Mouse (Mus musculus) hindbrain, embryonic 14.5 days (tissue): ENCODE measurements around the gene Itgam. TPM values are rescaled to one million over a fixed set of nuclear protein-coding genes. Genes with fewer than 3 reads are reported as not detected.
"Not testable (repeated sequence)": the region's sequence is repeated elsewhere in the genome, so short reads cannot be mapped to it uniquely, and the experiment has no call there.

Source experiments
- ATAC-seq: fragments of 200-750 bp; cut with Nextera tagmentation; 2 replicates; pipeline ENCODE4 v1.8.0; 2017; ENCODE audit warnings: moderate number of reproducible peaks, mild to moderate bottlenecking, moderate TSS enrichment, moderate library complexity; ENCODE audit not compliant: low FRiP score
- DNase-seq: peaks from one replicate; pipeline ENCODE4 v3.0.0-alpha.2; 2015; ENCODE audit warnings: low spot score
- H3K27ac ChIP-seq: fragments of 300-500 bp; sonication (generic); 2 replicates; pipeline ENCODE4 v1.5.1; 2014; ENCODE audit warnings: mild to moderate bottlenecking, moderate library complexity
- H3K27me3 ChIP-seq: fragments of 300-500 bp; sonication (generic); 2 replicates; pipeline ENCODE4 v1.6.1; 2014; ENCODE audit warnings: mild to moderate bottlenecking, low read length, mixed read lengths; ENCODE audit not compliant: control insufficient read depth, insufficient read depth
- H3K36me3 ChIP-seq: fragments of 300-500 bp; sonication (generic); replicated peaks from 2 replicates; pipeline ENCODE4 v1.6.1; 2014; ENCODE audit not compliant: control insufficient read depth, insufficient read depth
- H3K4me1 ChIP-seq: fragments of 300-500 bp; sonication (generic); replicated peaks from 2 replicates; pipeline ENCODE4 v1.6.1; 2014; ENCODE audit warnings: antibody characterized with exemption, low read length, mixed read lengths; ENCODE audit not compliant: control insufficient read depth, insufficient read depth
- H3K4me2 ChIP-seq: fragments of 300-500 bp; sonication (generic); replicated peaks from 2 replicates; pipeline ENCODE4 v1.6.1; 2014; ENCODE audit warnings: mild to moderate bottlenecking, moderate library complexity
- H3K4me3 ChIP-seq: fragments of 300-500 bp; sonication (generic); replicated peaks from 2 replicates; pipeline ENCODE4 v1.5.1; 2014; ENCODE audit warnings: mild to moderate bottlenecking, low read length
- H3K9ac ChIP-seq: fragments of 300-500 bp; sonication (generic); 2 replicates; pipeline ENCODE4 v1.6.1; 2014
- H3K9me3 ChIP-seq: fragments of 300-500 bp; sonication (generic); 2 replicates; pipeline ENCODE4 v1.6.1; 2016; ENCODE audit warnings: low read length; ENCODE audit not compliant: control insufficient read depth
- WGBS: fragments of 180-500 bp; shearing (Covaris S2); extraction: QIAGEN DNeasy Blood & Tissue Kit; methylation state at CpG from one replicate; pipeline ENCODE4 v1.1.7; 2014; 5-methylcytosine and 5-hydroxymethylcytosine counted together
- polyA plus RNA-seq: library from polyadenylated mRNA; unstranded; fragments of >200 nt; fragmentation: Nextera tagmentation; extraction: Ambion mirVana; gene quantifications from 2 replicates; pipeline ENCODE4 v1.2.1, GENCODE M21; 2014

The Itgam gene
- polyA plus RNA-seq, 1 experiment from 2014 or later = 0.88 TPM

DNA sequence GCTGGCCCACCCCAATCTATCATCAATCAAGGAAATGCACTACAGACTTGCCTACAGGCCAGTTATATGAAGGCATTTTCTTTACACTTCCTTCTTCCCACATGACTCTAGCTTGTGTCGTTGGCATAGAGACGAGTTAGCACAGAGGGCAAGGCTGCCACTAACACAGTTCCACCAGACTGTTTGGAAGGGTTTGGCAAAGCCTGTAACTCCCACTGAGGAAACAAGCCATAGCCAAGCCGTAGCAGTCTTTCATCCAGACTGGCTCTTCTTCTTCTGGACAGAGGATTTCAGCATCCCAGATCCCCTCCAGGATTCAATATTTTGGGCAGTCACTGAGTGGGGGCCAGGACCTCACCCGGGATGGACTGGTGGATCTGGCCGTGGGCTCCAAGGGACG, 77.2 kb downstream of the Itgam start:
- ATAC-seq = no peak
- WGBS = 95% methylated on average over 6 of the region's 6 CpGs
- no peak for DNase-seq
- Histone ChIP-seq H3K27ac (no peak overlapping the region), H3K4me3 (no peak overlapping the region), H3K9me3 (no peaks in the 10 kb centered on the region), H3K36me3 (no peaks in the 10 kb centered on the region), H3K27me3 (no peaks in the 10 kb centered on the region), H3K4me1 (no peaks in the 10 kb centered on the region), H3K4me2 (no peak overlapping the region), H3K9ac (no peak overlapping the region)

- no peak overlapping the region for H3K9ac ChIP-seq
- WGBS = 89% methylated on average over 8 of the region's 8 CpGs
- no peaks in the 10 kb centered on the region for H3K4me1 ChIP-seq
- H3K4me2 ChIP-seq = no peak overlapping the region
- DNase-seq (no peak), ATAC-seq (no peak)
- H3K36me3 ChIP-seq = no peaks in the 10 kb centered on the region
- H3K27ac ChIP-seq = no peak overlapping the region
- no peaks in the 10 kb centered on the region for H3K9me3 ChIP-seq
- H3K27me3 ChIP-seq = no peaks in the 10 kb centered on the region
- no peak overlapping the region for H3K4me3 ChIP-seq
Measured at GRCm38 (mm10) chr7:128150970-128151369, 88.5 kb downstream of the Itgam start.

GRCm38 (mm10) chr7:128154076-128154475, 91.6 kb downstream of the Itgam start, which contains the start of gene Itgad:
Itgad (plus strand) TSS chr7:128154376.
- ATAC-seq (no peak), DNase-seq (no peak)
- Histone ChIP-seq H3K27me3 (no peaks in the 10 kb centered on the region), H3K36me3 (no peaks in the 10 kb centered on the region), H3K27ac (no peak within 1 kb of the TSS), H3K9ac (no peak within 1 kb of the TSS), H3K4me2 (no peak within 1 kb of the TSS), H3K4me3 (no peak within 1 kb of the TSS), H3K9me3 (no peaks in the 10 kb centered on the region), H3K4me1 (no peaks in the 10 kb centered on the region)
- 95% methylated on average over 21 of the region's 21 CpGs for WGBS

DNA sequence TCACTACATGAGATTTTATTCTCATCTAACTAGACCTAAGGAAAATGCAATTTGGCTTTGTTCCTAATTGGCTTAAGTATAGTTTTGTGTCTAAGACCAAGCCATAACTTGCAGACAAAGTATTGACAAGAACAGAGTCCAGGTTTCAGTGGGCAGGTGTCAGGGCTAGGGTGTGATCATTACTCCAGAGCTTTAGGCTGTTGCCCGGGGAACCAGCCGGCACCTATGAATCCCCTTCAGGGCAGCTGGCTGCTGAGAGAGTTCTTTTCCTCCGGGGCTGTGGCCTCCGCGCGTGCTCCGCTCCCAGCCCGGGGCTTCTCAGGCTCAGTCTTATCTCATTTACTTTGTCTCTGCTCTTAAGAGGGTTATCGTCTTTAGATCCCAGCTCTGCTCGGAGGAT, 92.5 kb downstream of the Itgam start:
- no peak overlapping the region for H3K9ac ChIP-seq
- H3K27ac ChIP-seq = no peak overlapping the region
- H3K4me3 ChIP-seq = no peak overlapping the region
- no peaks in the 10 kb centered on the region for H3K4me1 ChIP-seq
- ATAC-seq (no peak), DNase-seq (no peak)
- H3K4me2 ChIP-seq = no peak overlapping the region
- H3K27me3 ChIP-seq = no peaks in the 10 kb centered on the region
- no peaks in the 10 kb centered on the region for H3K36me3 ChIP-seq
- H3K9me3 ChIP-seq = no peaks in the 10 kb centered on the region
- 67% methylated on average over 10 of the region's 10 CpGs for WGBS

DNA sequence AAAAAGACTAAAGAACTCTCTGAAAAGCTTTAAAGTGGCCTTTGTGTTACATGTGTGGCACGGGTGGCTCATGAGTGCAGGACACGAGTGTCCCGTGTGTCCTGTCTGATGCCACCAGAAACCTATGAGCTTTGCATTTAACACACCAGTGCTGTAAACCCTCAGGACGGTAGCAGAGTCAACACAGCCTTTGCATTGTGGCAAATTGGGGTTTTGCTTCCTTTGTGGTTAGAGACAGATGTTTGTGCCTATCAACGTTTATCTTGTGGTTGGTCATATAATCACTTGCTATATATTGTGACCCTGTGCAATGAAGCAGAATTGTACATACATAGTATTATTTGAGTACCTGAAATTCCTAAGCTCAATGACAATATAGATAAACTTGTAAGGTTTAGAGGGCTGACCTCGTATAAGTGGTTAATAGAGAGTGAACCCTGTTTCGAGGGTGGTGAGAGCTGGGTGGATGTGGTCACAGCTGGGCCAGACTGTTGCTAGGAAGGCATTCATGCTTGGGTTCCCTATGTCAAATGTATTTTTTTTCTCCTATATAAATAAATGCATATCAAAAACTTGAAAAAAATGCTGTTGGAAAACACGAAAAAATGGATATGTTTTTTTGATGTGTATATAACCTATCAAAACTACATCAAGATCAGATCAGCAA, 96.4 kb downstream of the Itgam start:
- not testable (repeated sequence) for H3K9ac ChIP-seq, H3K27me3 ChIP-seq, H3K9me3 ChIP-seq, DNase-seq, ATAC-seq, H3K36me3 ChIP-seq, H3K4me3 ChIP-seq, H3K27ac ChIP-seq, H3K4me2 ChIP-seq, H3K4me1 ChIP-seq
- WGBS = 83% methylated on average over 8 of the region's 8 CpGs

GRCm38 (mm10) chr7:128164001-128164400, 101.6 kb downstream of the Itgam start:
- Histone ChIP-seq H3K4me3 (no peak overlapping the region), H3K4me1 (no peaks in the 10 kb centered on the region)

DNA sequence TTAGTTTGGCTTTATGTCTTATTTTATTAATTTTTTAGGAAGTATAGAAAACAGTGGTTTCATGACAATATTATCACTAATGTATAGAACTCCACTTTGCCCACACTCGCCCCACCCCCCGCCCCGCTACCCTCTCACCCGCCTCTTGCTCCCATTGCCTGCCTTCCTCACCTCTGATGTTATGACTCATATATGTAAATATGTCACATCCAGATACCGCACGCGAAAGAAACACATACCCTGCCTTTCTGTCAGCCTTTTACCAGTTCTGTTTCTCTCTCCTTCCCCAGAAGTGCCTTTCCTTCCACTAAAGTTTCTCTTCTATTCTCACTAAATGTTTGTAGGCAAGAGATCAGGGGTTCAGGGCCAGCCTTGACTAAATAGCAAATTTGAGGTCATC, 104.0 kb downstream of the Itgam start:
- no peak overlapping the region for H3K9ac ChIP-seq
- no peak overlapping the region for H3K4me3 ChIP-seq
- no peak overlapping the region for H3K27ac ChIP-seq
- no peak for ATAC-seq
- no peak overlapping the region for H3K4me2 ChIP-seq
- no peaks in the 10 kb centered on the region for H3K27me3 ChIP-seq
- 95% methylated on average over 7 of the region's 7 CpGs for WGBS
- DNase-seq = no peak
- no peaks in the 10 kb centered on the region for H3K9me3 ChIP-seq
- H3K36me3 ChIP-seq = no peaks in the 10 kb centered on the region
- H3K4me1 ChIP-seq = no peaks in the 10 kb centered on the region

More at GRCm38 (mm10) chr7:128164001-128164400, 101.6 kb downstream of the Itgam start:
- H3K9me3 ChIP-seq = no peaks in the 10 kb centered on the region
- no peak overlapping the region for H3K27ac ChIP-seq
- 96% methylated on average over 4 of the region's 4 CpGs for WGBS
- H3K27me3 ChIP-seq = no peaks in the 10 kb centered on the region
- DNase-seq (no peak), ATAC-seq (no peak)
- H3K36me3 ChIP-seq = no peaks in the 10 kb centered on the region
- no peak overlapping the region for H3K4me2 ChIP-seq
- H3K9ac ChIP-seq = no peak overlapping the region

Other genes starting within 250 kb of the Itgam start
- gene Stx4a, start 238.3 kb upstream of the Itgam start, polyA plus RNA-seq = 9.6 and 10.6 TPM in 2 replicates
- gene Stx1b, start 238.1 kb upstream of the Itgam start, polyA plus RNA-seq = 59.7 and 66.2 TPM in 2 replicates
- gene Zfp646, start 186.4 kb upstream of the Itgam start, polyA plus RNA-seq = 11.6 and 12.3 TPM in 2 replicates
- gene Zfp668, start 185.8 kb upstream of the Itgam start, polyA plus RNA-seq = 22.5 and 26.8 TPM in 2 replicates
- gene Prss53, start 171.7 kb upstream of the Itgam start, polyA plus RNA-seq = 0.83 and 1.1 TPM in 2 replicates
- gene Gm21974, start 167.2 kb upstream of the Itgam start, polyA plus RNA-seq = not detected in 2 replicates
- 71.9 and 81.8 TPM in 2 replicates for gene Vkorc1, start 167.0 kb upstream of the Itgam start, polyA plus RNA-seq
- 65.5 and 69.2 TPM in 2 replicates for gene Bckdk, start 158.6 kb upstream of the Itgam start, polyA plus RNA-seq
- 42.1 and 46.0 TPM in 2 replicates for gene Kat8, start 150.1 kb upstream of the Itgam start, polyA plus RNA-seq
- gene Prss8, start 132.5 kb upstream of the Itgam start, polyA plus RNA-seq = 0.25 TPM in 2 replicates
- 13.1 and 14.2 TPM in 2 replicates for gene Prss36, start 115.9 kb upstream of the Itgam start, polyA plus RNA-seq
- gene Fus, start 95.2 kb upstream of the Itgam start, polyA plus RNA-seq = 39.0 and 44.2 TPM in 2 replicates
- gene Pycard, start 68.8 kb upstream of the Itgam start, polyA plus RNA-seq = 6.6 and 9.8 TPM in 2 replicates
- not detected in 2 replicates for gene Trim72, start 58.7 kb upstream of the Itgam start, polyA plus RNA-seq
- not detected in 2 replicates for gene Gm49368, start within 50 bp of the Itgam start, polyA plus RNA-seq
- gene Itgax, start 66.9 kb downstream of the Itgam start, polyA plus RNA-seq = 0.09 TPM in 1 of 2 replicates, not detected in the other
- gene Itgad, start 91.7 kb downstream of the Itgam start, polyA plus RNA-seq = not detected in 2 replicates
- not detected in 2 replicates for gene Cox6a2, start 143.7 kb downstream of the Itgam start, polyA plus RNA-seq
- 9.1 and 10.7 TPM in 2 replicates for gene Armc5, start 174.7 kb downstream of the Itgam start, polyA plus RNA-seq
- gene 9130023H24Rik, start 175.4 kb downstream of the Itgam start, polyA plus RNA-seq = 7.4 and 8.7 TPM in 2 replicates
- gene Tgfb1i1, start 184.2 kb downstream of the Itgam start, polyA plus RNA-seq = 23.5 and 27.8 TPM in 2 replicates
- gene Slc5a2, start 203.0 kb downstream of the Itgam start, polyA plus RNA-seq = 0.23 TPM in 1 of 2 replicates, not detected in the other
- 23.6 and 23.9 TPM in 2 replicates for gene BC017158, start 235.5 kb downstream of the Itgam start, polyA plus RNA-seq